Mouse (Mus musculus) cerebellum, postnatal 14 days (tissue): Measurements from ENCODE around the gene Grtp1.

Experiments
- DNase-seq, 2 experiments: peaks; one replicate each; pipeline ENCODE4 v3.0.0; 2021; ENCODE audit warnings: mixed read lengths in 2 of 2

The Grtp1 gene

GRCm38 (mm10) chr8:13204371-13205140 is 4.1 kb upstream of the Grtp1 start:
- DNase-seq, result no peak

- DNase-seq, result no peak
Observed at GRCm38 (mm10) chr8:13203472-13203871, 3.1 kb upstream of the Grtp1 start.

GRCm38 (mm10) chr8:13202806-13203205 is 2.4 kb upstream of the Grtp1 start:
- no peak for DNase-seq

GRCm38 (mm10) chr8:13202041-13202440 is 1.6 kb upstream of the Grtp1 start:
- DNase-seq, result no peak

- no peak for DNase-seq
Observed at GRCm38 (mm10) chr8:13201013-13201334, 554 bp upstream of the Grtp1 start.

- DNase-seq, result peak in 1 of 2 experiments; percentile 31
Observed at GRCm38 (mm10) chr8:13199385-13200061, 897 bp downstream of the Grtp1 start.

- no peak for DNase-seq
Observed at GRCm38 (mm10) chr8:13197493-13197892, 2.9 kb downstream of the Grtp1 start.

GRCm38 (mm10) chr8:13194818-13195217 is 5.6 kb downstream of the Grtp1 start:
- DNase-seq, result no peak

GRCm38 (mm10) chr8:13190235-13190634 is 10.2 kb downstream of the Grtp1 start:
- no peak for DNase-seq

GRCm38 (mm10) chr8:13188857-13189256 is 11.6 kb downstream of the Grtp1 start:
- DNase-seq, result no peak

- DNase-seq, result no peak
Observed at GRCm38 (mm10) chr8:13188052-13188555, 12.3 kb downstream of the Grtp1 start.

- no peak for DNase-seq
Observed at GRCm38 (mm10) chr8:13187638-13188037, 12.8 kb downstream of the Grtp1 start.

GRCm38 (mm10) chr8:13187229-13187628 is 13.2 kb downstream of the Grtp1 start:
- DNase-seq, result no peak

GRCm38 (mm10) chr8:13186819-13187218 is 13.6 kb downstream of the Grtp1 start:
- no peak for DNase-seq

- DNase-seq, result no peak
Observed at GRCm38 (mm10) chr8:13181691-13181976, 18.8 kb downstream of the Grtp1 start.

GRCm38 (mm10) chr8:13180911-13181690 is 19.3 kb downstream of the Grtp1 start:
- no peak for DNase-seq

- DNase-seq, result no peak
Observed at GRCm38 (mm10) chr8:13180408-13180807, 20.0 kb downstream of the Grtp1 start.

GRCm38 (mm10) chr8:13179948-13180347 is 20.5 kb downstream of the Grtp1 start:
- no peak for DNase-seq

- no peak for DNase-seq
Observed at GRCm38 (mm10) chr8:13179482-13179881, 20.9 kb downstream of the Grtp1 start.

GRCm38 (mm10) chr8:13178137-13178536 is 22.3 kb downstream of the Grtp1 start:
- no peak for DNase-seq

- DNase-seq, result no peak
Observed at GRCm38 (mm10) chr8:13177173-13177852, 23.1 kb downstream of the Grtp1 start.

- DNase-seq, result no peak
Observed at GRCm38 (mm10) chr8:13175650-13176049, 24.8 kb downstream of the Grtp1 start.

- DNase-seq, result no peak
Observed at GRCm38 (mm10) chr8:13174811-13175210, 25.6 kb downstream of the Grtp1 start.
